ENCODE assay signal across 8 mouse cellular contexts in genomic region chr12:106010065-106010915, GRCm38 (mm10). TPM values are rescaled to one million over a fixed set of nuclear protein-coding genes. Genes with fewer than 3 reads are reported as not detected.
DNase-seq lines count a peak whose midpoint lies in the region; ATAC-seq and TF ChIP-seq lines count a peak whose summit lies in the region.

Gene Vrk1 (plus strand): TSS chr12:106010228.

- peak; percentile 12; the same call in 1 of the 2 replicates for TF ChIP-seq CTCF in kidney, postnatal 0 days (IDR thresholded peaks at IDR 0.05; ENCODE audit: low read depth)

- H3K4me2 ChIP-seq in heart, embryonic 12.5 days, result peak within 1 kb of the TSS; percentile 88
- peak within 1 kb of the TSS; percentile 56 for H3K4me2 ChIP-seq in kidney, postnatal 0 days (ENCODE audit: low read length)
- peak within 1 kb of the TSS; percentile 70 for H3K4me2 ChIP-seq in liver, embryonic 11.5 days
- H3K4me2 ChIP-seq in stomach, embryonic 14.5 days (replicated peaks; ENCODE audit: low read depth, low read length), result peak within 1 kb of the TSS; percentile 74

- under 1% methylated on average over 72 of the region's 72 CpGs for WGBS in heart, embryonic 12.5 days
- WGBS in kidney, postnatal 0 days, result under 1% methylated on average over 72 of the region's 72 CpGs
- under 1% methylated on average over 69 of the region's 72 CpGs for WGBS in liver, embryonic 11.5 days
- under 1% methylated on average over 72 of the region's 72 CpGs for WGBS in stomach, embryonic 14.5 days

- no peaks in the 10 kb centered on the region; the same call in 1 of the 2 replicates for H3K9me3 ChIP-seq in heart, embryonic 12.5 days (replicated peaks)
- no peaks in the 10 kb centered on the region for H3K9me3 ChIP-seq in kidney, postnatal 0 days (replicated peaks; ENCODE audit: low read length)
- H3K9me3 ChIP-seq in liver, embryonic 11.5 days (ENCODE audit: control insufficient read depth, low read length), result no peaks in the 10 kb centered on the region
- H3K9me3 ChIP-seq in stomach, embryonic 14.5 days (ENCODE audit: control insufficient read depth, low read depth, low read length), result no peaks in the 10 kb centered on the region

- ATAC-seq in erythroid progenitor cell, adult 5-6 weeks (replicated peaks; ENCODE audit: low FRiP score, poor library complexity, severe bottlenecking), result peak; percentile 98
- ATAC-seq in heart, embryonic 12.5 days (ENCODE audit: insufficient number of reproducible peaks, low FRiP score), result peak; percentile 98
- ATAC-seq in kidney, postnatal 0 days (replicated peaks; ENCODE audit: low FRiP score, low read depth), result peak; percentile 100
- ATAC-seq in liver, embryonic 11.5 days (replicated peaks; ENCODE audit: low FRiP score), result peak; percentile 97
- ATAC-seq in stomach, embryonic 14.5 days (ENCODE audit: insufficient number of reproducible peaks, insufficient read depth, low FRiP score, low read depth), result peak; percentile 100

- peak; percentile 92 for DNase-seq in CD4-positive helper T cell, adult 2 months (ENCODE audit: low read depth, low spot score)
- DNase-seq in brain, embryonic 18.5 days (ENCODE audit: low read depth, low spot score), result peak; percentile 99
- DNase-seq in kidney, postnatal 0 days (ENCODE audit: low spot score), result peak; percentile 100
- peak; percentile 90 for DNase-seq in liver, embryonic 11.5 days (ENCODE audit: low spot score)
- peak; percentile 88 for DNase-seq in naive thymus-derived CD4-positive, alpha-beta T cell, adult 2 months (ENCODE audit: low read depth)

- peak within 1 kb of the TSS; percentile 90 for H3K9ac ChIP-seq in heart, embryonic 12.5 days
- peak within 1 kb of the TSS; percentile 76 for H3K9ac ChIP-seq in kidney, postnatal 0 days (ENCODE audit: low read depth, low read length)
- H3K9ac ChIP-seq in liver, embryonic 11.5 days (ENCODE audit: low read depth, low read length), result peak within 1 kb of the TSS; percentile 95
- H3K9ac ChIP-seq in stomach, embryonic 14.5 days (replicated peaks; ENCODE audit: low read depth, low read length), result peak within 1 kb of the TSS; percentile 81

- peak within 1 kb of the TSS; percentile 93 for H3K4me3 ChIP-seq in heart, embryonic 12.5 days
- H3K4me3 ChIP-seq in kidney, postnatal 0 days (replicated peaks; ENCODE audit: low read depth, low read length), result peak within 1 kb of the TSS; percentile 78
- H3K4me3 ChIP-seq in liver, embryonic 11.5 days (ENCODE audit: low read depth, low read length), result peak within 1 kb of the TSS; percentile 94
- peak within 1 kb of the TSS; percentile 97 for H3K4me3 ChIP-seq in stomach, embryonic 14.5 days (ENCODE audit: low read depth, low read length)

- no peaks in the 10 kb centered on the region for H3K36me3 ChIP-seq in heart, embryonic 12.5 days
- no peaks in the 10 kb centered on the region for H3K36me3 ChIP-seq in kidney, postnatal 0 days (ENCODE audit: insufficient read depth, low read length)
- peaks cover 2% of the 10 kb centered on the region; the same call in 1 of the 2 replicates for H3K36me3 ChIP-seq in liver, embryonic 11.5 days (ENCODE audit: control insufficient read depth, insufficient read depth, low read length)
- no peaks in the 10 kb centered on the region; the same call in 1 of the 2 replicates for H3K36me3 ChIP-seq in stomach, embryonic 14.5 days (ENCODE audit: control insufficient read depth, insufficient read depth, low read length)

- H3K27ac ChIP-seq in heart, embryonic 12.5 days (ENCODE audit: poor library complexity, severe bottlenecking), result peak within 1 kb of the TSS; percentile 58
- peak within 1 kb of the TSS; percentile 66 for H3K27ac ChIP-seq in kidney, postnatal 0 days
- H3K27ac ChIP-seq in liver, embryonic 11.5 days (ENCODE audit: low read depth, low read length), result peak within 1 kb of the TSS; percentile 63
- H3K27ac ChIP-seq in stomach, embryonic 14.5 days (ENCODE audit: low read length), result peak within 1 kb of the TSS; percentile 63; the same call in 1 of the 2 replicates

- H3K4me1 ChIP-seq in heart, embryonic 12.5 days (replicated peaks), result peaks cover 5% of the 10 kb centered on the region
- H3K4me1 ChIP-seq in kidney, postnatal 0 days (replicated peaks; ENCODE audit: insufficient read depth, low read length), result no peaks in the 10 kb centered on the region
- H3K4me1 ChIP-seq in liver, embryonic 11.5 days (replicated peaks; ENCODE audit: control insufficient read depth, insufficient read depth, low read length), result peaks cover 11% of the 10 kb centered on the region
- H3K4me1 ChIP-seq in stomach, embryonic 14.5 days (ENCODE audit: control insufficient read depth, insufficient read depth, low read length), result 0 out of 2 replicates have a peak, but pooled peaks cover 5% of the 10 kb centered on the region

- H3K27me3 ChIP-seq in heart, embryonic 12.5 days (replicated peaks), result no peaks in the 10 kb centered on the region
- H3K27me3 ChIP-seq in kidney, postnatal 0 days (ENCODE audit: insufficient read depth, low read length), result no peaks in the 10 kb centered on the region
- no peaks in the 10 kb centered on the region for H3K27me3 ChIP-seq in liver, embryonic 11.5 days (replicated peaks; ENCODE audit: control insufficient read depth, insufficient read depth, low read length)
- H3K27me3 ChIP-seq in stomach, embryonic 14.5 days (ENCODE audit: control insufficient read depth, insufficient read depth, low read length), result no peaks in the 10 kb centered on the region

RNA-seq across cellular contexts. Expression of gene Vrk1, which starts in this region (rescaled TPM):
- 56.6 and 67.8 TPM in 2 replicates for total RNA-seq in erythroid progenitor cell, adult 5-6 weeks (2015; ENCODE audit: low replicate concordance)
- 94.3 and 104 TPM in 2 replicates for total RNA-seq in erythroid progenitor cell, adult 5-6 weeks (2017; ENCODE audit: low replicate concordance)
- 46.8 and 47.0 TPM in 2 replicates for polyA plus RNA-seq in heart, embryonic 12.5 days (2016; fragmentation: Nextera tagmentation; extraction: Ambion mirVana)
- polyA plus RNA-seq in kidney, postnatal 0 days (2015; fragmentation: Nextera tagmentation; extraction: Ambion mirVana), result 45.3 and 47.6 TPM in 2 replicates
- 161 and 179 TPM in 2 replicates for polyA plus RNA-seq in liver, embryonic 11.5 days (2014; fragmentation: Nextera tagmentation; extraction: Ambion mirVana)
- 64.4 and 65.4 TPM in 2 replicates for polyA plus RNA-seq in stomach, embryonic 14.5 days (2014; fragmentation: Nextera tagmentation; extraction: Ambion mirVana)

Comparison
In these comparisons a context has a peak if more than half of its experiments do, and no peak if none do; other contexts are left out.
1. Peak in every context shown above with its lines: DNase-seq, ATAC-seq, H3K4me3 ChIP-seq and H3K27ac ChIP-seq.